Mouse (Mus musculus) retina, adult 2 months (tissue): ENCODE results near the gene Nfkbia.

Experiments used
- DNase-seq: peaks from one replicate; pipeline ENCODE4 v3.0.0-alpha.2; 2012; ENCODE audit warnings: low read depth, low spot score

Gene Nfkbia

DNA sequence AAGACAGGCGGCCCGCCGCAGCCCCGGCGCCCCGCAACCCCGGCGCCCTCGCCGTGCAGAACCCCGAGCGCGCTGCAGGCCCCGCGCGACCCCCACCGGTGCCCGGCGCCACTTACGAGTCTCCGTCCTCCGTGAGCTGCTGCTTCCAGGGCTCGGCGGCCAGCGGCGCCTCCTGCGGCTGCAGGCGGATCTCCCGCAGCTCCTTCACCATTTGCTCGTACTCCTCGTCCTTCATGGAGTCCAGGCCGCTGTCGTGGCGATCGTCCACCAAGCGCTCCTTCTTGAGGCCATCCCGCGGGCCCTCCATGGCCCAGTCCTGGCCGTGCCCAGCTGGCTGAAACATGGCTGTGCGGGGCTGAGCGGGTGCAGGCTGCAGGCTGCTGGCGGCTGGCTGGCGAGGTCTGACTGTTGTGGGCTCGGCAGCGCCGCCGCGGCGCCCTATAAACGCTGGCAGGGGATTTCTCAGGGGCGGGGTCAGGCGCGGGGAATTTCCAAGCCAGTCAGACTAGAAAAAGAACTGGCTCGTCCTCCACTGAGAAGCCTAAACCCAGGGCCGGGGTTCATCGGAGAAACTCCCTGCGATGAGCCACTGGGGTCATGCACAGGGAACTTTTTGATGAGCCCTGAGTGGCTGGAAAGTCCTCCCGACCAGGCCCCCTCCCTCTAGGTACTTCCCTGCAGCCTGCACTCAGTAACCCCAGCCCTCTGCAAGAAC is at the start of gene Nfkbia:
Gene Nfkbia, minus strand, starts transcription at position 464 of the 715 bp plus-strand sequence.
- peak; percentile 68 for DNase-seq

DNA sequence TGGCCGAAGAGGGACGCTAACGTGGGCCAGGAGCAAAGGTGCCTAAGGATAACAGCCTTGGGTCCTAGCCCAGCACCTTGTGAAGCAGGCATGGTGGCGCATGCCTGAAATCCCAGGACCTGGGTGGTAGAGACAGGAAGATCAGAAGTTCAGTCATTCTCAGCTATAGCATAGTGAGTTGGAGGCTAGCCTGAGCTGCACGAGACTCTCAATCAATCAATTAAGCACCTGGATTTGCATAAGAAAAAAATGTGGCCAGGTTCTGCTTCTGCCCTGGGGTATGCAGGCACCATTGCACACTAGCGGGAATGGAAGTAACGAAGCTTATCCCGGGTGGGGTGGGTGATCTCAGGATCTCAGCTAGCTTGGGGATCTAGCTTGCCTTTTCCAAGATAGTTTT is 46.7 kb upstream of the Nfkbia start:
- no peak for DNase-seq

DNA sequence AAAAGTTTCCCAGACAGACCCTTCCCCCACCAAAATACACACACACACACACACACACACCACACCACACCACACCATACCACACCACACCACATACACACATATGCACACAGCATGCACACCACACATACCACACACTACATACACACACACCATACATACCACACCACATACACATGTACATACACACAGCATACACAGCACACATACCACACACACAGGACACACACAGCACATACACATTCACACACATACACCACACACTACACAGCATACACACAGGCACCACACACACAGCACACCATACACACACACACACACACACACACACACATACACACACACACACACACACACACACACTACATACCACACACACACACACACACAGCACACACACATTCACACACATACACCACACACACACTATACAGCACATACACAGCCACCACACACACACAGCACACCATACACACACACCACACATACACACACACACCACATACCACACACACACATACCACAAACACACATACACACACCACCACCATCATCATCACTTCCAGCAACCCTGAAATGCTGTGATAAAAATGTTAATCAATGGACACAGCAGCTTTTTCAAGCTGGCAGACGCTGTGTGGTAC is 46.0 kb upstream of the Nfkbia start:
- no peak for DNase-seq

DNA sequence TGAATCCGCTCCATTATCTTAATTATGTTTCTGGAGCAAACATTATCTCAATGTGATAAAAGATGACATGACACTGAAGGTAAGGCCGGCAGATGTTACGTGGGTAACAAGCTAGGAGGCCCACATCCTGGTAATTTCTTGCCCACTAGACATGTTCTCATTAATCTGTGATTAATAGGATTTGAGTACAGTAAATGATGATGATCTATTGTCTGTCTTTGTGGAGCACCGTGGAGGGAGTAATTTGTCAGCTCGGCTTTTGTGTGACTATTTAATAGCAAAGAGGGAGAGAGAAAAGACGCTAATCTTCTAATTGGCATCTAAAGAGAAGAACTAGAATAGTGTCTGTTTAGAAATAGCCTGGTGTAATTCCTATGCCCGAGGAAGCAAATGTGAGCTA is 45.3 kb upstream of the Nfkbia start:
- DNase-seq = no peak

DNA sequence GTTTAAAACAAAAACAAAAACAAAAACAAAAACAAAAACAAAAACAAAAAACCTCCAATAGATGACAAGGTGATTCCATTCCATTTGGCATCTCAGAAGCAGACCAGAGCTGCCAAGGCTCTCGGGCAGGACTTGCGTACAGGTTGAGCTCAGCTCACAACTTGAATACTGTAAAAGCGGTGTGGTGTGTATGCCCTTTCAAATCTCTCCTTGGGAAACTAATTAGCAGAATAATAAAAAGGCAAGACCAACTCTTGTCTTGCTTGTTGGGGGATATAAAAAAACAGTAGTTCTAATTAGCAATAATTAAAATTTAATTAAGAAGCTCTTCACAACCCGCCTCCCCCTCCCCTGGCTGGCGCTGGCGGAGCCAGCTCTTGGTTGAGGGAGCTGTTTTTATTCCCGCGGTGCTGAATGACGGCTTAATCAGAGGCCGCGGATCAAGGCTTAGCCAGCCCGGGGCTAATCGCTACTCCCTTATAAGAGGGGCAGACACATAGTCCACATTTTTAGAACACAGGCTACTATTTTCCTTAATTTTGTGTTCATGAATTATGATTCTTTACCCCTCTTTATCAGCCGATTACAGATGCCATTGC is 44.2 kb upstream of the Nfkbia start:
- DNase-seq = peak; percentile 47

DNA sequence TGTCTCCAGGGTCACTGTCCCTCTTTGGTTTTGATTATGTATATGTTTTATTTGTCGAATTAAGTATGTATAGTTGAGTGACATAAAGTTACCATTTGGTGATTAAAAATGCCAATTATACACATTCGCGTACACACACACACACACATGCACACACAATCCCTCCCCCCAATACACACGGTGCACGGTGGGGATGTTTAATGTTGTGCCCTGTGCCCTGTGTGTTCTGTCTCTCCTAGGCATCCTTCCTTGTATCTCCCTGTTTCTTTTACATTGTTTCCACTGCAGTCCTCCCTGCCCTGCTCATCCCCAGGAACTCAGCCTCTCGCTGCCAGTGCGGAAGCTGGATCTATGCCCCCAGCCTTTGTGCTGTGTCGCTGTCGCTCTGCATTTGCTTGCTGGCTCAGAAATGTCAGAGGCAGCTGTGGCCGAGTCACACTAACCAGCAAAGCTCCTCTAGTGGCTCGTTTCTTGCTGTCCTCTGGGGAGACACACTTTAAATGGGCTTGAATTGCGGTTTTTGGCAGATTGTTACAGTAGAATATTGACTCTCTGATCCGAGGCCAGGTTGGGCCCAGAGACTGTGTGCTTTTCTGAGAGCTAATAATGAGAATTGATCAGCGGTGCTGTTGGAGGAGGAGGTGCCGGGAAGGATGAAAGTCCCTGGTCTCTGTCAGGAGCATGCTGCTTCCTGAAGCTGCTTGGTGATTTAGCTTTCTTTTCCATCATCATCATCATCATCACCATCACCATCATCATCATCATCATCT is 34.7 kb upstream of the Nfkbia start:
- no peak for DNase-seq

DNA sequence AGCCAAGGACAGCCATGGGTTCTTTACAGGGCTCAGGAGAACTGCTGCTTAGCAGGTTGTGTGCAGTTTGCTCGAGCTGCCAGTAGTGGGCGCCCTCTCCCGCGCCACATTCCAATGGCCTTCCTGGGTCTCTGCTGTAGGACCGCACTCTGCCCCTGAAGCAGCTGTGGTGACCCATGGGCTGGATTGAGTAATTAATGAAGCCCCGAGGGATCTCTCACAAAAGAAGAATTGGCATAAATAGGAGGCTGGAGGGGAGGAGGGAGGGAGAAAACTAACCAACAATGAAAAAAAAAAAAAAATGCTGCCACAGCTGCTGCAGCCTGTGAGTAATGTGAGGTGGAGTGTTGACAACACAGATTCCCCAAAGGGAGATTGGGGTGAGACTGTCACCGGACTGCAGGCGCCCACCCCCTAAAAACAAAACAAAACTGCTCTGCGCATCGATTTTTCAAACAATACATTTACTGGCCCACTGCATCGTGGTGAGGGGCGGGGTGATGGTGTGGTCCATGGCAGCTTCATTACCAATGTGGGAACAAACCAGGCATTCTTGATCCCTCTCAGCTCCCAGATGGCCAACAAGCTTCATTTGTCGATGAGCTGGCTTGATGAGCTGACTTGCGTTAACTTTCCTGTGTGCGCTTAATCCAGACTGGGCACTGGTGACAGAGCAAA is 25.8 kb upstream of the Nfkbia start:
- no peak for DNase-seq

DNA sequence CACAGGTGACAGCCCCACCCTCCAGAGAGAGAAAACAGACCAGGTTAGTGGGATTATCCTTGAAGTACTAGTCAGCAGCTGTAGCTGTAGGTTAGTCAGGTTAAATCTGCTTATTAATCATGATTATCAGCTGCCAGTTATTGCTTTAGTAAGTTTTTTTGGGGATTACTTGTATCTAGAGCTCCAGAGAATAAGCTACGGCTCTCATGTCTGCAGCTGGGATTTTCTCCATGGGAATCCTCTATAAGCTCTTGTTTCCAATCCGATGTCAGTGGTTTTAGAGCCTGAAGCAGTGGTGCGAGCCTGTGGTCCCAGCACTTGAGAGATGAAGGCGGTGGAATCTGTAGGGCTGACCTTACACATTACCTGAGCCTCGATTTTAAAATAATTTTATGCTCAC is 16.4 kb upstream of the Nfkbia start:
- peak; percentile 58 for DNase-seq

DNA sequence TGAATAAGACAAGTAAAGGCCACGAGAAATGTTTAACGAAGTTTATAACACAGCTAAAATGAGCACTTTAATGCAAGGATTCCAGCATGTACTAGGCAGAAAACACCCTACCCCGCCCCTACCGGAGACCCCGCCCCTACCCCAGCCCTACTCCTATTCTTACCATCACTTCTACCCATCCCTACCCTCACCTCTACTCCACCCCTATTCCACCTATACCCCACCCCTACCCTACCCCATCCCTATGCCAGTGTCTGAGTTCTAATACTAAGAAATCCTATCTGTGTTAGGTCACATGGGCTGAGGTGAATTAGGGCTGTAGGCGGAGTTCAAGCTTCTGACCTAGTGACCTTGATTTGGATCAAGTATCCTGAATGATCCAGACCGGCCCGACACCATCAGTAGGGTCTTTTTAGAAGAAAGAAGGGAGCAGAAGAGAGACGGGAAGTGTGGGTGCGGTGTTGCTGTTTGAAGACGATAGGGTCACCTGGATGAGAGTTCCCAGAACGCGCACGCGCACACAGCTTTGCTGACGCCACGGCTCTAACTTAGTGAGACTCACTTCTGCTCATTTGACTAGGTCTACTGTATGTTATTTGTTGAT is 15.0 kb upstream of the Nfkbia start:
- DNase-seq = no peak

DNA sequence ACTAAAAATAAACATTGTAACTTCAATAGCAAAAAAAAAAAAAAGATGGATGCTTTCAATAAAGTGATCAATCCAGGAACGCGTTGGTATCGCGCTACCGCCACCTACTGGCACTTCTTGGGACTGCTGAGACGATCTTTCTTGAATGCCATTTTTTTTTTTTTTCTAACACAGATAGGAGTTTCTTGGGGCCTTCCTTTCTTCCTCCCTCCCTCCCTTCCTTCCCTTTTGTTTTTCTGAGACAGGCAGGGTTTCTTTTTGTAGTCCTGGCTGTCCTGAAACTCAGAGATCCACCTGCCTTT is 13.5 kb upstream of the Nfkbia start:
- DNase-seq = no peak

DNA sequence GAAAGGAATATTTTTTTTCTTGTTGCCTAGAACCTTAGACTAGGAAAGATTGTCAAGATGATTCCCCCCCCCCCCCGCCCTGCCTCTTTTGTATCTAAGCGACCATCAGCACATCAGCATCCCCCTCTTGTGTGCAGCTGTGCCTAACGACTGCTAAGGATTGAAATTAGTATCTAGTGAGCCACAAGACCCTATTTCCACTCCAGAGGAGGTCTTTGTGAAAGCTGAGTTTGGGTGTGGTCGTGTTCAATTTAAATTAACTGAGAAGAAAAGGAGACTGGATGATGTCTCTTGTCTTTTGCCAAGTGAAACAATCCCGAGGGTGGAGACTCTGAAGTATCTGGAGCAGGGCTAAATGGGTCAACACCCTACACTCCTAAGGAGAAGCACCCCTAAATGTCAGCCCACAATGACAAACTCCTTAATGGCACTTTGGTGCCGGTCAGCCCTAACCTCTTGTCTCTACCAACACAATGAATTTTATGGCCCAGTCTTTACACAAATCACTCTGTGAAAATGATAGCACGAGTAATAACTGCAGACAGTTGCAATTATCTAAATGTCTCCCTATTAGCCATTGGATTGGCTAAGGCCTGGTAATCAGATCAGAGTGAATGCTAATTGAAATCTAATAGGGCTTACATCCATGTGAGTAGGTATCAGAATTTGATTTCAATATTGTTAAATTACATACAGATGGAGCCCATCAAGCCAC is 13.0 kb upstream of the Nfkbia start:
- DNase-seq = no peak

DNA sequence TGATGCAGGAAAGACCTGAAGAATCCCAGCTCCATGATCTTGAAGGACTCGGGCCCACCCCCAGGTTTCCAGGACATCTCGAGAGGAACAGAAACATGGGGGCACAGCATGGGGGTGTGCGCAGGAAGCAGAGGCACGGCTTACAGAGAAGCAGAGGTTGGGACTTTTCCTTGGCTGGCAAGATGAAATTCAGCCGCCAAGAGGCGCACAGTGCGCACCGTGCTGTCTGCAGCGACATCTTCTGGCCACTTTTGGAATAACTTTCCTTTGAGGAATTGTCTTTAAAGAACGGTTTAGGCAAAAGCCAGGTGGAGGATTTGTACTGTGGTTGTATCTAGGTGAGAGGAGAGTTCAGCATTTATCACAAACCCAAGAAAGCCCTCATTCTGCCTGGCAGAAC is 6.6 kb upstream of the Nfkbia start:
- DNase-seq = peak; percentile 59

DNA sequence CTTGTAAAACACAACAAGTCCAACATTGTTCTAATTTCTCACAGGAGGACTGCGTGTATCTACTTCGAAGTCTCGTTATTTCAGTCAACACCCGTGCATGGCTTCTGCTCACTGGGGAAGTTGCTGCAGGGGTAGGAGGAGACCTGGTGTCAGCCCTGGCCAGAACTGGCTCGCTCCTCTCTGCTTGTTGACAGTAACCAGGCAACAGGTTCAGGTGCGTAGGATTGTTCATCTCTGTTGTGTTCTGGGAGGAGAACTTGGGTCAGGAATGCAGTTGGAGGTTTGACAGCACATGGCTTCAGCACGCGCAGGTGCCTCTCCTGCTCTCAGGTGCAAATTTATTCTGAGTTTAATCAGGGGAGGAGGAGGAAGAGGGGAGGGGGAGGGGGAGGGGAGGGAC is 5.3 kb upstream of the Nfkbia start:
- DNase-seq = no peak

DNA sequence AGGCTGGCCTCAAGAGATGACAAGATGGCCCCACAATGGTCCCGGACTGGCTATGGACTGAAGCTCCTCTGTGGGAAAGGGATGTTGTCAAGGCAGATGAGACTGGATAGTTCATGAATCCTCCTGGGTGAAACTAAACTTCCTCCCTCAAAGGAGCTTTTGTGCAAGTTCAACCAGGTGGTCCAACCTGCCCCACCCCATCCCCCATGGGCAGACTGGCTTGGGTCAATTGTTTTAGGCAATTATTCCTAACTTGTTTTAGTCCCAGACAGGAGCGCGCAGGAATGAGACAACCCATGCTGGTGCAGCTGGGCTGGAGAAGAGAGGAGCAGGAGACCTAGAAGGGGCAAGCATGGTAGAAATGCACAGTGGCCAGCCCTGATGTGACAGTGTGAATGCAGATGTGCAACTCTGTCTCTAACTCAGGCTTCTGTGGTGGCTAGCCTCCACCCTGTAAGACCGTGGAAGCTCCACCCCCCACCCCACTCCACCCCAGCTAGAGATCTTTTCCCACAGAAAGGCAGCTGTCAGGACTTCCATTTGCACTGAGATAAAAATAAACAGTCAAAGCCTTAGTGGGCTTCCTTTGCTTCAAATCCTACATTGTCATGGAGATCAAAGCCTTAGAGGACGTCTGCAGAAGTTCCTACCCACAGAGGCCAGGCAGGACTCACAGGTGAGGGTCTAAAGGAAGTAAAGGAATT is 3.6 kb upstream of the Nfkbia start:
- no peak for DNase-seq

DNA sequence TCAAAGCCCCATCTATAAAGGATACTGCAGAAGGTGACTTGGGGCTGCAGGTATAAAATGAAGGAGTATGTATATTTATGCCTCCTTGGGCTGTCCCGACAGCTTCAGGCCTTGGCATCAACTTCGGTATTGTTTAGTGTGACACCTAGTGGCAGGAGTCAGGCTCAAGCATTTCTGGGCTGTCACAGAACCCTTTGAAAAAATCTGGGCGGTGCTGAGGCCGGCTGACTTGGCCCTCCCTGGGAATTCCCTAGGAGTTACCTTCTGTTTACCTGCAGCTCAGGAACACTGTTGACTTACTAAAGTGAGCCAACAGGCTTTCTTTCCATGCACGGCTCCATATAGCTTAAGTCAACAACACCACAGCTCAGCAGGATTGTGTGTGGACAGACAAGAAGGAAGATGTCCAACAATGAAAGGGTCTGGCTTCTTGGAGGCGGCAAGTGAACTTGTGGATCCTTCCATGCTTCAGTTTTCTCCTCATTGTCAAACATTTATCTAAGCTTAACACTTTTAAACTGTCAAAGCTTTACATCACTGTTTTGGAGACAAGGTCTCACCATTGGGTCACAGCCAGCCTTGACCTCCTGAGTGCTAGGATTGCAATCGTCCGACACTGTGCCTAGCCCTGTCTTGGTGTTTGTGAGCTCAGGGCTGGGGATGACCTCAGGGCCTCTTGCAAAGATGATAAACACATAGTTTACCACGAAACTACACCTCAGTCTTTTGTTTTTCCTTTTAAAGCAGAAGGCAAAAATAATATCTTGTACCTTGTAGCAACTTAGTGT is 2.9 kb upstream of the Nfkbia start:
- DNase-seq = no peak

DNA sequence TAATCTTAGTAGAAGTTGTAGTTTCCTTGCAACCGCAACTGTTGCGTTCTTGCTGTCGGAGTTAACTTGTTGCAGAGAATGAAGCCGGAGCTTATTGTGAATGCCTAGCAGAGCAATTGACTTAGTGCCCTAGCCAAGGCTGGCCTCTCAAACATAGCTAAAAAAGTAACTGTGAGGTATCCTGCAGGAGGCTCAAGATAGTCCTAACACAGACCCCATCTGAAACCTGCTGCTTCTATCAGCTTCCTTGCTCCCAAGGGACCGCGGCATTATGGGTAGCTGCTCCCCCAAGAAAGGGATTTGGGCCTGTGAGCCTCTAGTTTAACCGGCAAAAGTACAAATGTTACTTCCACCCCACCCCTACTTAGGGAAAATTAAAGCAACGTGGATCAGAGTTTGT is 934 bp upstream of the Nfkbia start:
- no peak for DNase-seq

DNA sequence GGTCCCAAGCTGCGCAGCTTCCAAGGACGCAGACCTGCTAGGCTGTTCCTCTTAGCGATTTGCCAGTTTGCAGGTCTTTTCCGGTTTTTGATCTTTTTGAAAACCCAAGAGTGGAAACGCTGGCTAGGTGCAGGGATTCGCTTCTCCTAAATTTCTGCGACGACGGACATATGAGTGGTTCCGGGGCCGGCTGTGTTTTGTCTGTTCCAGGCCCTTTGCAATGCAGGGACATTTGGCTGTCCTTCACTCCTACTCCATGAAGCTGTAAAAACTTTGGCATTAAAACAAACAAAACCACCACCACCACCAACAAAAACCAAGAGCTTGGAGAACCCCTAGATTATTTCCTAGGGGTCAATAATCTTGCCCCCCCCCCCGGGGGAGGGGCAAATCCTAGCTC is 494 bp upstream of the Nfkbia start:
- no peak for DNase-seq

DNA sequence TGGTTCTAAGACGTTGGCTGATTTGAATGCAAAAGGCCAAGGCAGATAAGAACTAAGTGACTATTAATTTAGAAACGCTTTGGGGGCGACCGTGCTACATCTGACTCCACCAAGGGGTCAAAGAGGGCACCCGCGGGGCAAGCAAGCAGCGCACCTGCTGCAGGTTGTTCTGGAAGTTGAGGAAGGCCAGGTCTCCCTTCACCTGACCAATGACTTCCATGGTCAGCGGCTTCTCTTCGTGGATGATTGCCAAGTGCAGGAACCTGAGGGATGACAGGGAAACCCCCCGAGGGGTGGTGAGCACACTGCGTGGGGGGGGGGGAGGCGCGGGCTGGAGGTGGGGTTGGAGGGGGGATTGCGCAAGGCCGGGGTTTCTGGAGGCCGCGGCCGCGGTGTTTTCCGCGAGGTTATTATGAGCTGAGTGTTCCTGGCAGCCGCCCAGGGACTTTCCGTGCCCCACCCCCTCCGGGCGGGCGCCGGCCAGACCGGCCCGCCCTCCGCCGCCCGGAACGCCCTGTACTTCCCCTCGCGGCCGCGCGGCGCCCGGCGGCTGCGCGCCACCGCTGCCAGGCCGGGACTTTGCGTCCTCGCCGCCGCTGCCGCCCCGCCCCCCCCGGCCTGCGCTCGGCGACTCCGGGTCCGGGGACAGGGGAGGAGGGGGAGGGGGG is 797 bp downstream of the Nfkbia start:
- DNase-seq = peak; percentile 81
